In genomic region chr2:95210216-95210941, GRCm38 (mm10) we compare ENCODE assay signal across 20 mouse cellular contexts.
DNase-seq lines count a peak whose midpoint lies in the region; ATAC-seq and TF ChIP-seq lines count a peak whose summit lies in the region.
"Had no signal": no experiment of that assay in that cellular context is flagged by ENCODE, and none has a peak within 500 bp of the region (broad histone marks: within the 10 kb centered on the region; RNA-seq: fewer than 3 reads in every experiment).

No protein-coding gene starts in this region.

- ATAC-seq in kidney, embryonic 14.5 days (ENCODE audit: low FRiP score, low TSS enrichment) = peak; percentile 84; the same call in 1 of the 2 replicates
- no peak for ATAC-seq in kidney, postnatal 0 days (replicated peaks; ENCODE audit: low FRiP score, low read depth)
- ATAC-seq in neural tube, embryonic 14.5 days (ENCODE audit: low read depth) = peak; percentile 79; the same call in 1 of the 2 replicates

- intact Hi-C loops in gastrocnemius, adult 2 months (cut with DNase I) = no loop called here

- H3K9ac ChIP-seq in kidney, embryonic 14.5 days (ENCODE audit: low read depth, low read length) = no peak overlapping the region
- no peak overlapping the region for H3K9ac ChIP-seq in kidney, postnatal 0 days (ENCODE audit: low read depth, low read length)
- no peak overlapping the region for H3K9ac ChIP-seq in neural tube, embryonic 14.5 days (replicated peaks; ENCODE audit: low read depth, low read length)
- H3K9ac ChIP-seq: liver, embryonic 14.5 days had no signal

- H3K4me1 ChIP-seq in kidney, embryonic 14.5 days (ENCODE audit: control insufficient read depth, insufficient read depth, low read length) = no peaks in the 10 kb centered on the region
- no peaks in the 10 kb centered on the region for H3K4me1 ChIP-seq in kidney, postnatal 0 days (replicated peaks; ENCODE audit: insufficient read depth, low read length)
- peaks cover 6% of the 10 kb centered on the region; the same call in 1 of the 2 replicates for H3K4me1 ChIP-seq in neural tube, embryonic 14.5 days (ENCODE audit: control insufficient read depth, insufficient read depth, low read length)
- H3K4me1 ChIP-seq: limb, embryonic 10.5 days had no signal

- H3K36me3 ChIP-seq in kidney, embryonic 14.5 days (ENCODE audit: control insufficient read depth, insufficient read depth, low read length) = no peaks in the 10 kb centered on the region
- no peaks in the 10 kb centered on the region for H3K36me3 ChIP-seq in kidney, postnatal 0 days (ENCODE audit: insufficient read depth, low read length)
- no peaks in the 10 kb centered on the region for H3K36me3 ChIP-seq in neural tube, embryonic 14.5 days (ENCODE audit: control insufficient read depth, insufficient read depth, low read length)
- H3K36me3 ChIP-seq: limb, embryonic 10.5 days had no signal

- H3K4me2 ChIP-seq in kidney, embryonic 14.5 days (replicated peaks; ENCODE audit: low read depth, low read length) = no peak overlapping the region
- no peak overlapping the region for H3K4me2 ChIP-seq in kidney, postnatal 0 days (ENCODE audit: low read length)
- H3K4me2 ChIP-seq in neural tube, embryonic 14.5 days (ENCODE audit: low read depth, low read length) = no peak overlapping the region
- H3K4me2 ChIP-seq: midbrain, embryonic 11.5 days had no signal

- H3K9me3 ChIP-seq in kidney, embryonic 14.5 days (ENCODE audit: control insufficient read depth, low read length) = no peaks in the 10 kb centered on the region
- H3K9me3 ChIP-seq in kidney, postnatal 0 days (replicated peaks; ENCODE audit: low read length) = no peaks in the 10 kb centered on the region
- no peaks in the 10 kb centered on the region for H3K9me3 ChIP-seq in neural tube, embryonic 14.5 days (ENCODE audit: control insufficient read depth, low read length)
- H3K9me3 ChIP-seq: limb, embryonic 10.5 days had no signal

- H3K27ac ChIP-seq in kidney, embryonic 14.5 days (ENCODE audit: low read depth, low read length) = no peak overlapping the region
- no peak overlapping the region for H3K27ac ChIP-seq in kidney, postnatal 0 days
- no peak overlapping the region for H3K27ac ChIP-seq in neural tube, embryonic 14.5 days (ENCODE audit: low read depth, low read length)
- H3K27ac ChIP-seq in gastrocnemius, adult 2 months = no peak overlapping the region
- H3K27ac ChIP-seq: limb, embryonic 10.5 days; liver, embryonic 14.5 days; macrophage had no signal

- no peak for TF ChIP-seq CTCF in kidney, postnatal 0 days (IDR thresholded peaks at IDR 0.05; ENCODE audit: low read depth)
- TF ChIP-seq CTCF in gastrocnemius, adult 2 months (IDR thresholded peaks at IDR 0.05) = no peak

- H3K27me3 ChIP-seq in kidney, embryonic 14.5 days (ENCODE audit: control insufficient read depth, insufficient read depth, low read length) = no peaks in the 10 kb centered on the region
- no peaks in the 10 kb centered on the region for H3K27me3 ChIP-seq in kidney, postnatal 0 days (ENCODE audit: insufficient read depth, low read length)
- no peaks in the 10 kb centered on the region for H3K27me3 ChIP-seq in neural tube, embryonic 14.5 days (ENCODE audit: control insufficient read depth, insufficient read depth, low read length)

- DNase-seq in kidney, adult 18-20 months = no peak
- DNase-seq in retina, embryonic 14.5 days (ENCODE audit: low spot score) = peak; percentile 10
- no peak for DNase-seq in retina, postnatal 1 day
- DNase-seq in kidney, postnatal 0 days (ENCODE audit: low spot score) = peak; percentile 68
- no peak for DNase-seq in adrenal gland, postnatal 4 days (ENCODE audit: low spot score in 2 of 2)
- DNase-seq in gastrocnemius, adult 2 months = no peak
- DNase-seq: adrenal gland, adult 2 months; cerebellum, adult 11 months; cerebellum, postnatal 10 days; gastrocnemius, postnatal 14 days; heart, adult 18-20 months; heart, postnatal 4 days; layer of hippocampus, adult 9-11 months; right cerebral cortex, postnatal 4 days had no signal

- H3K4me3 ChIP-seq in kidney, embryonic 14.5 days (ENCODE audit: low read length) = no peak overlapping the region
- H3K4me3 ChIP-seq in kidney, postnatal 0 days (replicated peaks; ENCODE audit: low read depth, low read length) = no peak overlapping the region
- H3K4me3 ChIP-seq in neural tube, embryonic 14.5 days (ENCODE audit: low read depth, low read length) = no peak overlapping the region
- no peak overlapping the region for H3K4me3 ChIP-seq in gastrocnemius, adult 2 months
- H3K4me3 ChIP-seq: limb, embryonic 10.5 days had no signal

- 4% methylated on average over 4 of the region's 4 CpGs for WGBS in kidney, embryonic 14.5 days
- WGBS in kidney, postnatal 0 days = 6% methylated on average over 4 of the region's 4 CpGs
- WGBS in neural tube, embryonic 14.5 days = 5% methylated on average over 4 of the region's 4 CpGs

Comparison
In these comparisons a context has a peak if more than half of its experiments do, and no peak if none do; other contexts are left out.
1. DNase-seq: peak in retina, embryonic 14.5 days (single experiment) and kidney, postnatal 0 days (single experiment); none in kidney, adult 18-20 months (single experiment), retina, postnatal 1 day (single experiment), adrenal gland, postnatal 4 days (0 of 2) and gastrocnemius, adult 2 months (single experiment).